Mouse (Mus musculus) lung, adult 2 months (tissue): ENCODE measurements at regions not wholly inside any gene's neighbourhood (a gene's known extent, or its start where the extent isn't known, plus 50 kb on each side); places are given as distances from the start of the nearest gene placed in this dataset.

ENCODE experiments used
- CTCF ChIP-seq: fragments of 200-500 bp; IDR thresholded peaks from 2 replicates; pipeline ENCODE4 v1.5.1; 2011; ENCODE audit warnings: mild to moderate bottlenecking, low read length, control low read depth; ENCODE audit not compliant: insufficient read depth
- POLR2A ChIP-seq: fragments of 200-500 bp; IDR thresholded peaks from 2 replicates; pipeline ENCODE4 v1.6.1; 2011; ENCODE audit warnings: low read depth, mild to moderate bottlenecking, control low read depth, low read length, borderline replicate concordance; ENCODE audit errors: extremely low read depth

DNA sequence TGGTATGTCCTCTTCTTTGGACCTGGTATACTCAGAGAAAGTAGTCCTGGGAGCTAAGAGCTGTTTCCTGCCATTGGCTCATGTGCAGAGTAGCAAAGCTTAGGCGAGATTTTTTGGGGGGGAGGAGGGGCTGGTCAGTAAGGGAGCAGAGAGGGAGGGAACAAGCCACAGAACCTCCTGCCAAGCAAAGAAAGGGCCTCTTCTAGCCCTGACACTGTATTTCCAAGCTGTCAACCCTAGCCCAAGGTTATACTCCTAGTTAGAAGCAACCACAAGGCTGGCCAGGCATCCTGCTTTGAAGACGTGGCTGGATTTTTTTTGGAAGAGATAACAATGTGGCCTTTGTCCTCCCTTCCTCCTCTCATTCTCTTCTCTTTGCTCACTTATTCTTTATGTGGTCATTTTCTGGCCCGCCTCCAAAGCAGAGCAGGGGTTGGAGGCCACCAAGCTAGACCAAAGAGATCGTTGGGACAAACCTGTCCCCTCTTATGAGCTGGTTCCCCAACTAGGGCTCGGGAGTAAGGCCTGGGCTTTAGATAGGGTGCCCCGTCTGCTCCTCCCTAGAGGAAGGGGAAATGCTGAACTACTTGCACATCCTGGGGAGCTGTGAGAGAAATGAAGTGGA lies 146.4 kb downstream of the Pja1 start:
- TF ChIP-seq POLR2A (no peak), CTCF (no peak)
